Mouse (Mus musculus) C2C12 (cell line): ENCODE data around the gene Il27. TPM values are rescaled to one million over a fixed set of nuclear protein-coding genes. Genes with fewer than 3 reads are reported as not detected.

ENCODE experiments used
- H3K27me3 ChIP-seq: one replicate; pipeline ENCODE4 v1.6.1; 2011; ENCODE audit not compliant: control insufficient read depth, insufficient read depth, insufficient read length
- H3K36me3 ChIP-seq: one replicate; pipeline ENCODE4 v1.6.1; 2011; ENCODE audit not compliant: control insufficient read depth, insufficient read depth
- H3K4me3 ChIP-seq: one replicate; pipeline ENCODE4 v1.5.1; 2011; ENCODE audit warnings: mild to moderate bottlenecking, control low read depth; ENCODE audit not compliant: poor library complexity, insufficient read depth, severe bottlenecking
- H3K79me2 ChIP-seq: one replicate; pipeline ENCODE4 v1.6.1; 2011; ENCODE audit not compliant: control insufficient read depth, insufficient read depth
- H3K79me3 ChIP-seq: one replicate; pipeline ENCODE4 v1.6.1; 2011; ENCODE audit warnings: low read depth, control low read depth
- H3ac ChIP-seq: one replicate; pipeline ENCODE3; 2011; ENCODE audit warnings: low read depth; ENCODE audit not compliant: control insufficient read depth, insufficient read length
- CEBPB ChIP-seq: IDR thresholded peaks from one replicate; pipeline ENCODE4 v1.6.1; 2011; ENCODE audit warnings: low read depth, mild to moderate bottlenecking, control low read depth, moderate library complexity
- CTCF ChIP-seq: IDR thresholded peaks from one replicate; pipeline ENCODE4 v1.5.1; 2011; ENCODE audit not compliant: control insufficient read depth, insufficient read depth, insufficient read length
- FOSL1 ChIP-seq: IDR thresholded peaks from one replicate; pipeline ENCODE4 v1.8.0; 2011; ENCODE audit warnings: mild to moderate bottlenecking, low read length; ENCODE audit not compliant: poor library complexity, insufficient read depth, severe bottlenecking
- MAX ChIP-seq: IDR thresholded peaks from one replicate; pipeline ENCODE4 v1.6.1; 2011; ENCODE audit warnings: mild to moderate bottlenecking, control low read depth
- MYOD1 ChIP-seq: IDR thresholded peaks from one replicate; pipeline ENCODE4 v1.6.1; 2011; ENCODE audit warnings: low read depth; ENCODE audit not compliant: control insufficient read depth, insufficient read length
- MYOG ChIP-seq: IDR thresholded peaks from one replicate; pipeline ENCODE4 v1.6.1; 2011; ENCODE audit not compliant: control insufficient read depth, insufficient read length; ENCODE audit errors: extremely low read depth
- USF1 ChIP-seq: IDR thresholded peaks from one replicate; pipeline ENCODE4 v1.6.1; 2011; ENCODE audit warnings: low read depth, mild to moderate bottlenecking, control low read depth, moderate library complexity
- polyA plus RNA-seq: library from polyadenylated mRNA; unstranded; fragments of >200 nt; fragmentation: generic; extraction: Trizol; gene quantifications from one replicate; pipeline ENCODE4 v1.2.1, GENCODE M21; 2012; ENCODE audit warnings: missing spikeins

Il27 gene
- polyA plus RNA-seq, 1 experiment: not detected

GRCm38 (mm10) chr7:126601896-126602295 is 7.2 kb upstream of the Il27 start:
- H3ac ChIP-seq: no peak overlapping the region

GRCm38 (mm10) chr7:126598919-126599318 is 4.2 kb upstream of the Il27 start:
- H3K4me3 ChIP-seq: no peak overlapping the region
- no peak overlapping the region for H3ac ChIP-seq
- H3K27me3 ChIP-seq: peaks cover 7% of the 10 kb centered on the region
- H3K79me2 ChIP-seq: no peaks in the 10 kb centered on the region
- no peaks in the 10 kb centered on the region for H3K36me3 ChIP-seq
- no peaks in the 10 kb centered on the region for H3K79me3 ChIP-seq
- no peak for TF ChIP-seq FOSL1
- no peak for TF ChIP-seq CEBPB
- TF ChIP-seq MYOG: no peak
- no peak for TF ChIP-seq MAX
- TF ChIP-seq USF1: no peak
- no peak for TF ChIP-seq CTCF
- TF ChIP-seq MYOD1: no peak

More at GRCm38 (mm10) chr7:126601896-126602295, 7.2 kb upstream of the Il27 start:
- Histone ChIP-seq H3K79me3 (no peaks in the 10 kb centered on the region), H3K4me3 (no peak overlapping the region), H3K79me2 (no peaks in the 10 kb centered on the region), H3K27me3 (no peaks in the 10 kb centered on the region), H3K36me3 (no peaks in the 10 kb centered on the region)
- TF ChIP-seq CEBPB: no peak
- no peak for TF ChIP-seq MYOD1
- no peak for TF ChIP-seq CTCF
- no peak for TF ChIP-seq USF1
- TF ChIP-seq FOSL1: no peak
- TF ChIP-seq MYOG: no peak
- no peak for TF ChIP-seq MAX

- H3K27me3 ChIP-seq: peaks cover 7% of the 10 kb centered on the region
- H3K79me2 ChIP-seq: no peaks in the 10 kb centered on the region
- TF ChIP-seq USF1 (no peak), MYOG (no peak)
- no peaks in the 10 kb centered on the region for H3K79me3 ChIP-seq
- H3ac ChIP-seq: no peak overlapping the region
- no peak overlapping the region for H3K4me3 ChIP-seq
- no peaks in the 10 kb centered on the region for H3K36me3 ChIP-seq
These were observed 1.7 kb upstream of the Il27 start for GRCm38 (mm10) chr7:126596414-126596813.

GRCm38 (mm10) chr7:126595890-126596289 is 1.1 kb upstream of the Il27 start:
- TF ChIP-seq CTCF (no peak), MYOD1 (no peak), MAX (no peak), USF1 (no peak), CEBPB (no peak), FOSL1 (no peak), MYOG (no peak)
- no peaks in the 10 kb centered on the region for H3K36me3 ChIP-seq

GRCm38 (mm10) chr7:126587779-126588178 is 7.0 kb downstream of the Il27 start:
- Histone ChIP-seq H3K4me3 (no peak overlapping the region), H3K79me2 (no peaks in the 10 kb centered on the region), H3K36me3 (no peaks in the 10 kb centered on the region), H3K79me3 (no peaks in the 10 kb centered on the region), H3ac (no peak overlapping the region), H3K27me3 (no peaks in the 10 kb centered on the region)
- no peak for TF ChIP-seq CEBPB
- TF ChIP-seq MAX: no peak
- no peak for TF ChIP-seq MYOD1
- TF ChIP-seq MYOG: no peak
- TF ChIP-seq USF1: no peak
- TF ChIP-seq CTCF: peak; percentile 36
- no peak for TF ChIP-seq FOSL1

More at GRCm38 (mm10) chr7:126595890-126596289, 1.1 kb upstream of the Il27 start:
- Histone ChIP-seq H3K27me3 (peaks cover 7% of the 10 kb centered on the region), H3ac (no peak overlapping the region), H3K79me2 (no peaks in the 10 kb centered on the region), H3K79me3 (no peaks in the 10 kb centered on the region), H3K4me3 (no peak overlapping the region)

- Histone ChIP-seq H3ac (no peak overlapping the region), H3K79me3 (no peaks in the 10 kb centered on the region), H3K4me3 (no peak overlapping the region), H3K36me3 (no peaks in the 10 kb centered on the region), H3K27me3 (no peaks in the 10 kb centered on the region), H3K79me2 (no peaks in the 10 kb centered on the region)
- TF ChIP-seq MYOD1: no peak
- TF ChIP-seq CTCF: no peak
- TF ChIP-seq MAX: no peak
These were observed 7.9 kb downstream of the Il27 start for GRCm38 (mm10) chr7:126586839-126587238.
